Mouse (Mus musculus) stomach, postnatal 0 days (tissue): ENCODE measurements around the gene C6. TPM values are rescaled to one million over a fixed set of nuclear protein-coding genes. Genes with fewer than 3 reads are reported as not detected.

ENCODE experiments used
- ATAC-seq: fragments of 200-750 bp; cut with Nextera tagmentation; 2 replicates; pipeline ENCODE4 v1.8.0; 2017; ENCODE audit not compliant: low FRiP score, low TSS enrichment
- DNase-seq: peaks from one replicate; pipeline ENCODE4 v3.0.0-alpha.2; 2016; ENCODE audit warnings: low spot score
- H3K27ac ChIP-seq: fragments of 300-500 bp; sonication (generic); replicated peaks from 2 replicates; pipeline ENCODE4 v1.5.1; 2014; ENCODE audit warnings: mild to moderate bottlenecking, control low read depth
- H3K27me3 ChIP-seq: fragments of 300-500 bp; sonication (generic); 2 replicates; pipeline ENCODE4 v1.6.1; 2014; ENCODE audit warnings: low read length; ENCODE audit not compliant: control insufficient read depth, insufficient read depth
- H3K36me3 ChIP-seq: fragments of 300-500 bp; sonication (generic); 2 replicates; pipeline ENCODE4 v1.6.1; 2014; ENCODE audit warnings: low read length, mixed read lengths; ENCODE audit not compliant: control insufficient read depth, insufficient read depth
- H3K4me1 ChIP-seq: fragments of 300-500 bp; sonication (generic); replicated peaks from 2 replicates; pipeline ENCODE4 v1.6.1; 2014; ENCODE audit warnings: antibody characterized with exemption; ENCODE audit not compliant: control insufficient read depth, insufficient read depth
- H3K4me2 ChIP-seq: fragments of 300-500 bp; sonication (generic); replicated peaks from 2 replicates; pipeline ENCODE4 v1.6.1; 2014; ENCODE audit warnings: low read depth, mild to moderate bottlenecking, control low read depth, moderate library complexity
- H3K4me3 ChIP-seq: fragments of 300-500 bp; sonication (generic); 2 replicates; pipeline ENCODE4 v1.5.1; 2014; ENCODE audit warnings: low read depth, low read length, control low read depth
- H3K9ac ChIP-seq: fragments of 300-500 bp; sonication (generic); 2 replicates; pipeline ENCODE4 v1.6.1; 2014; ENCODE audit warnings: mild to moderate bottlenecking, low read length, control low read depth, mixed read lengths
- H3K9me3 ChIP-seq: fragments of 300-500 bp; sonication (generic); 2 replicates; pipeline ENCODE4 v1.6.1; 2016; ENCODE audit warnings: low read length; ENCODE audit not compliant: control insufficient read depth
- CTCF ChIP-seq: IDR thresholded peaks from 2 replicates; pipeline ENCODE4 v1.5.1; 2016; ENCODE audit warnings: antibody characterized with exemption, low read depth, mild to moderate bottlenecking, moderate library complexity
- EP300 ChIP-seq: optimal IDR thresholded peaks from 2 replicates; pipeline ENCODE3; 2016; ENCODE audit warnings: antibody characterized with exemption
- WGBS: fragments of 180-500 bp; shearing (Covaris S2); extraction: QIAGEN DNeasy Blood & Tissue Kit; methylation state at CpG from one replicate; pipeline ENCODE4 v1.1.7; 2014; 5-methylcytosine and 5-hydroxymethylcytosine counted together
- polyA plus RNA-seq: library from polyadenylated mRNA; unstranded; fragments of >200 nt; fragmentation: Nextera tagmentation; extraction: Ambion mirVana; gene quantifications from 2 replicates; pipeline ENCODE4 v1.2.1, GENCODE M21; 2015

C6 gene
- polyA plus RNA-seq, 1 experiment from 2014 or later, result not detected

GRCm38 (mm10) chr15:4818437-4818836 lies 91.5 kb downstream of the C6 start:
- no peaks in the 10 kb centered on the region for H3K36me3 ChIP-seq
- DNase-seq, result no peak
- ATAC-seq, result no peak
- no peaks in the 10 kb centered on the region for H3K4me1 ChIP-seq
- H3K4me3 ChIP-seq, result no peak overlapping the region
- 31% methylated on average over 3 of the region's 3 CpGs for WGBS
- no peak overlapping the region for H3K9ac ChIP-seq
- no peak overlapping the region for H3K27ac ChIP-seq
- H3K4me2 ChIP-seq, result no peak overlapping the region
- no peaks in the 10 kb centered on the region for H3K27me3 ChIP-seq
- H3K9me3 ChIP-seq, result no peaks in the 10 kb centered on the region
- TF ChIP-seq EP300, result no peak
- no peak for TF ChIP-seq CTCF

- Histone ChIP-seq H3K4me3 (no peak overlapping the region), H3K4me1 (no peaks in the 10 kb centered on the region), H3K9ac (no peak overlapping the region), H3K4me2 (no peak overlapping the region), H3K36me3 (no peaks in the 10 kb centered on the region), H3K27ac (no peak overlapping the region), H3K9me3 (no peaks in the 10 kb centered on the region), H3K27me3 (no peaks in the 10 kb centered on the region)
- DNase-seq (no peak), ATAC-seq (no peak)
- 50% methylated on average over 1 of the region's 1 CpGs for WGBS
- no peak for TF ChIP-seq EP300
- TF ChIP-seq CTCF, result no peak
Observed at GRCm38 (mm10) chr15:4821161-4821560, 94.2 kb downstream of the C6 start.

- Histone ChIP-seq H3K36me3 (no peaks in the 10 kb centered on the region), H3K27me3 (no peaks in the 10 kb centered on the region), H3K27ac (no peak overlapping the region), H3K9ac (no peak overlapping the region), H3K4me1 (no peaks in the 10 kb centered on the region), H3K4me3 (no peak overlapping the region), H3K9me3 (no peaks in the 10 kb centered on the region), H3K4me2 (no peak overlapping the region)
- TF ChIP-seq EP300 (no peak), CTCF (no peak)
- no peak for DNase-seq
- 89% methylated on average over 8 of the region's 8 CpGs for WGBS
- ATAC-seq, result no peak
Observed at GRCm38 (mm10) chr15:4821824-4822223, 94.8 kb downstream of the C6 start.

DNA sequence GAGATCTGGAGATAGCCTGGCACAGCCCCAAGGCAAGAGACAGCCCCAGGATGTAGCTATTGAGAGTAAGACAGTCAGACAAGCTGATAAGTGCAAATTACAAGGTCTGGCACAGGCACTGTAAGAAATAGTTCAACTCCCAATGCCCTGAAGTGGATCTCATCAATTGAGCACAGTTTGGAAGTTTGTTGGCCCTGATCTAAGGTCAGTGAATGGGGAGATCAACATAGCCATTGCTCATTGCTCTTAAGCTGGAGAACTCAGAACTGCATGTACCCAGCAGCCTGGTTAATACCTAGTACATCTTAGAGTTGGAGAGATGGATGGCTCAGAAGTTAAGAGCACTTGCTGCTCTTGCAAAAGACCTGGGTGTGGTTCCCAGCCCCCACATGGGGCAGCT lies 100.8 kb downstream of the C6 start:
- H3K9me3 ChIP-seq, result no peaks in the 10 kb centered on the region
- H3K4me3 ChIP-seq, result no peak overlapping the region
- no peak overlapping the region for H3K4me2 ChIP-seq
- no peaks in the 10 kb centered on the region for H3K4me1 ChIP-seq
- ATAC-seq (no peak), DNase-seq (no peak)
- TF ChIP-seq EP300 (no peak), CTCF (no peak)
- no peak overlapping the region for H3K27ac ChIP-seq
- H3K27me3 ChIP-seq, result no peaks in the 10 kb centered on the region
- H3K36me3 ChIP-seq, result no peaks in the 10 kb centered on the region
- H3K9ac ChIP-seq, result no peak overlapping the region

GRCm38 (mm10) chr15:4836354-4836753 lies 109.4 kb downstream of the C6 start:
- Histone ChIP-seq H3K36me3 (no peaks in the 10 kb centered on the region), H3K4me2 (no peak overlapping the region), H3K4me3 (no peak overlapping the region), H3K27ac (no peak overlapping the region), H3K9me3 (no peaks in the 10 kb centered on the region), H3K27me3 (no peaks in the 10 kb centered on the region), H3K9ac (no peak overlapping the region), H3K4me1 (no peaks in the 10 kb centered on the region)
- 64% methylated on average over 3 of the region's 3 CpGs for WGBS
- DNase-seq (no peak), ATAC-seq (no peak)
- TF ChIP-seq CTCF, result no peak
- TF ChIP-seq EP300, result no peak

DNA sequence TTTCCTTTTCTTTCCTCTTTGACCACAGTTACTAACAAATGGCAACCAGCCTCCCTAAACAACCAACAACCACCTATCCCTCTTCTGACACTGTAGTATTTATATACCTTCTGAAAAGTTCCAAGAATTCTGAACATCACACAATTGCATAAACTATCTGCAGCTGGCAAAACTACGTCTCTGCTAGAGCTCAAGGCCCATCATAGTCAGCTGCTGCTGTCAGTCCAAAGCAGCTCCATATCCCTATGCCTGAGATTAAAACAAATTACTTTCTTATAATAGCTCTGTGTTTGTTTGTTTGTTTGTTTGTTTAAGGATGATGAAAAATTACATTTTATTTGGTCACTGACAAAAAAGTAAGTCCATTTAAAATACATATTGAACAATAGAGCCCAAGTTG lies 123.0 kb downstream of the C6 start:
- 82% methylated on average over 1 of the region's 1 CpGs for WGBS
- Histone ChIP-seq H3K4me1 (no peaks in the 10 kb centered on the region), H3K27me3 (no peaks in the 10 kb centered on the region), H3K27ac (no peak overlapping the region), H3K36me3 (no peaks in the 10 kb centered on the region), H3K4me3 (no peak overlapping the region), H3K4me2 (no peak overlapping the region), H3K9me3 (no peaks in the 10 kb centered on the region), H3K9ac (no peak overlapping the region)
- TF ChIP-seq CTCF, result no peak
- no peak for TF ChIP-seq EP300
- no peak for DNase-seq
- no peak for ATAC-seq

Other genes starting within 250 kb of the C6 start
- gene Mroh2b, start 171.6 kb downstream of the C6 start, polyA plus RNA-seq, result not detected in 2 replicates